Mouse (Mus musculus): ENCODE measurements around the gene Tspyl1. TPM values are rescaled to one million over a fixed set of nuclear protein-coding genes. Genes with fewer than 3 reads are reported as not detected.
"Not testable (repeated sequence)": the region's sequence is repeated elsewhere in the genome, so short reads cannot be mapped to it uniquely, and the experiment has no call there.

Gene Tspyl1
- 88.4 and 89.4 TPM in 2 replicates for total RNA-seq (2017)

GRCm38 (mm10) chr10:34281962-34282388, at the start of gene Tspyl1:
Gene Tspyl1 (plus strand): TSS chr10:34282190.
- peak; percentile 93 to 97 for ATAC-seq (replicated peaks in 1 of 2; ENCODE audit: insufficient read depth in 1 of 2, low FRiP score in 2 of 2, low TSS enrichment in 1 of 2, low read depth in 1 of 2, poor library complexity in 2 of 2, severe bottlenecking in 2 of 2)

GRCm38 (mm10) chr10:34233418-34233817, 48.6 kb upstream of the Tspyl1 start:
- ATAC-seq (replicated peaks in 1 of 2; ENCODE audit: insufficient read depth in 1 of 2, low FRiP score in 2 of 2, low TSS enrichment in 1 of 2, low read depth in 1 of 2, poor library complexity in 2 of 2, severe bottlenecking in 2 of 2) = no peak

DNA sequence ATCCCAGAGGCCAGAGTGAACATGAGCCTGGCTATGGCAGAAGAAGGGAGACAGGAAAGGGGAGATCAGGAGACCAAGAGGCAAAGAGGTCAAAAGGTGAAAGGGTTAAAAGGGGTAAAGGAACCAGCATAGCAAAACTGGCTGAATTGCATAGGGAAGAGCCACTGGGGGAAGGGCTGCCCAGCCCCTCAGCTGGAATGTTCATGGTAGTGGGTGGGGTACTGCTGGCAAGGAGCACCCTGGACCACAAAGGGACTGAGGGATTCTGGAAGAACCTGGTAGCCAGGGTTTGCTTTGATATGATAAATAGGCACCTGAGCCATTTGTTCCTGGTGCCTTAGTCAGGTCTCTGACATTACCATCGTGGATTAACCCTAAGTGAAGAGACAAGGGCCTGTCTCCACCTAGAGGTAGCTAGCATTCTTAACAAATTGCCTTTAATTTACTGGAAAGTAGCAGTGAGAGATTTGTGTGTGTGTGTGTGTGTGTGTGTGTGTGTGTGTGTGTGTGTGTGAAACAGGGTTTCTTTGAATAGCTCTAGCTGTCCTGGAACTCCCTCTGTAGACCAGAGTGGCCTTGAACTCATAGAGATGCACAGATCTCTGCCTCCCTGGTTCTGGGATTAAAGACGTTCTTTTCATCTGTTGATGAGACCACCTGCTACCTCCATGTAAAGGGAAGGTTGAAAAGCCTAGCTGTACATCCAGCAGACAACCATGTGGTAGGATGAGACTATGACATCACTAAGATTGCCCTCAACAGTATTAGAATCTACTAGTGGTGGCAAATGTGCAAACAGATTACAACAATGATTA, 47.9 kb upstream of the Tspyl1 start:
- no peak for ATAC-seq (replicated peaks in 1 of 2; ENCODE audit: insufficient read depth in 1 of 2, low FRiP score in 2 of 2, low TSS enrichment in 1 of 2, low read depth in 1 of 2, poor library complexity in 2 of 2, severe bottlenecking in 2 of 2)

GRCm38 (mm10) chr10:34235384-34235783, 46.6 kb upstream of the Tspyl1 start:
- ATAC-seq (replicated peaks in 1 of 2; ENCODE audit: insufficient read depth in 1 of 2, low FRiP score in 2 of 2, low TSS enrichment in 1 of 2, low read depth in 1 of 2, poor library complexity in 2 of 2, severe bottlenecking in 2 of 2) = peak; percentile 98 to 99

GRCm38 (mm10) chr10:34236569-34236968, 45.4 kb upstream of the Tspyl1 start:
- no peak for ATAC-seq (replicated peaks in 1 of 2; ENCODE audit: insufficient read depth in 1 of 2, low FRiP score in 2 of 2, low TSS enrichment in 1 of 2, low read depth in 1 of 2, poor library complexity in 2 of 2, severe bottlenecking in 2 of 2)

GRCm38 (mm10) chr10:34238536-34238935, 43.5 kb upstream of the Tspyl1 start:
- no peak for ATAC-seq (replicated peaks in 1 of 2; ENCODE audit: insufficient read depth in 1 of 2, low FRiP score in 2 of 2, low TSS enrichment in 1 of 2, low read depth in 1 of 2, poor library complexity in 2 of 2, severe bottlenecking in 2 of 2)

GRCm38 (mm10) chr10:34244745-34245144, 37.2 kb upstream of the Tspyl1 start:
- ATAC-seq (replicated peaks in 1 of 2; ENCODE audit: insufficient read depth in 1 of 2, low FRiP score in 2 of 2, low TSS enrichment in 1 of 2, low read depth in 1 of 2, poor library complexity in 2 of 2, severe bottlenecking in 2 of 2) = no peak

- no peak for ATAC-seq (replicated peaks in 1 of 2; ENCODE audit: insufficient read depth in 1 of 2, low FRiP score in 2 of 2, low TSS enrichment in 1 of 2, low read depth in 1 of 2, poor library complexity in 2 of 2, severe bottlenecking in 2 of 2)
Observed at GRCm38 (mm10) chr10:34246106-34246505, 35.9 kb upstream of the Tspyl1 start.

GRCm38 (mm10) chr10:34247757-34248156, 34.2 kb upstream of the Tspyl1 start:
- ATAC-seq (replicated peaks in 1 of 2; ENCODE audit: insufficient read depth in 1 of 2, low FRiP score in 2 of 2, low TSS enrichment in 1 of 2, low read depth in 1 of 2, poor library complexity in 2 of 2, severe bottlenecking in 2 of 2) = no peak

DNA sequence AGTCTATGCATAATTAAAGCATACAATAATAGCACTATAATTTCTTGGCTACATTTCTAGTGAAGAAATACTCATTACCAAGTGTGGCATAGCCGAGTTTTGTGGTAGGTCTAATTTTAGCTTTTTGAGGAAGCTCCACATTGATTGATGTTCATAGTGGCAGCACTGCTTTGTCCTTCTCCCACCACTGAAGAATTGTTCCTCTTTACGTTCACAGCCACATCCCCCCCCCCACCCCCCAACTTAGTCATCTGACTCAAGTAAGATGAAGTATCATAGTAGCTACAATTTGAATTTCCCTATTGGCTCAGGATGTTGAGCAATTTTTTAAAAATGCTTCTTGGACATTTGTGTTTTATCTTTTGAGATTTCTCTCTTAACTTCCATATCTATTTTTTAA, 32.4 kb upstream of the Tspyl1 start:
- peak; percentile 92 to 98 for ATAC-seq (replicated peaks in 1 of 2; ENCODE audit: insufficient read depth in 1 of 2, low FRiP score in 2 of 2, low TSS enrichment in 1 of 2, low read depth in 1 of 2, poor library complexity in 2 of 2, severe bottlenecking in 2 of 2)

DNA sequence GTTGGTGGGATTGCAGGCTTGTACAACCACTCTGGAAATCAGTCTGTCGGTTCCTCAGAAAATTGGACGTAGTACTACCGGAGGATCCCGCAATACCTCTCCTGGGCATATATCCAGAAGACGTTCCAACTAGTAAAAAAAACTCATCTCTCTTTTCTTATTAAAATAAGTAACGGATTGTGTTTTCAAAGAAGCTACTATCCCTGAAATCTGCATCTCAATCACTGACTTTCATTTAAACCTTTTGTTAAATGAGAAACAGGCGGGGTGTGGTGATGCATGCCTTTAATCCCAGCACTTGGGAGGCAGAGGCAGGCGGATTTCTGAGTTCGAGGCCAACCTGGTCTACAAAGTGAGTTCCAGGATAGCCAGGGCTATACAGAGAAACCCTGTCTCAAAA, 29.2 kb upstream of the Tspyl1 start:
- ATAC-seq (replicated peaks in 1 of 2; ENCODE audit: insufficient read depth in 1 of 2, low FRiP score in 2 of 2, low TSS enrichment in 1 of 2, low read depth in 1 of 2, poor library complexity in 2 of 2, severe bottlenecking in 2 of 2) = not testable (repeated sequence)

- ATAC-seq (replicated peaks in 1 of 2; ENCODE audit: insufficient read depth in 1 of 2, low FRiP score in 2 of 2, low TSS enrichment in 1 of 2, low read depth in 1 of 2, poor library complexity in 2 of 2, severe bottlenecking in 2 of 2) = no peak
Observed at GRCm38 (mm10) chr10:34265106-34265505, 16.9 kb upstream of the Tspyl1 start.

- peak; percentile 46 to 48; a peak in 2 of 4 replicates for ATAC-seq (replicated peaks in 1 of 2; ENCODE audit: insufficient read depth in 1 of 2, low FRiP score in 2 of 2, low TSS enrichment in 1 of 2, low read depth in 1 of 2, poor library complexity in 2 of 2, severe bottlenecking in 2 of 2)
Observed at GRCm38 (mm10) chr10:34267312-34268070, 14.5 kb upstream of the Tspyl1 start.

DNA sequence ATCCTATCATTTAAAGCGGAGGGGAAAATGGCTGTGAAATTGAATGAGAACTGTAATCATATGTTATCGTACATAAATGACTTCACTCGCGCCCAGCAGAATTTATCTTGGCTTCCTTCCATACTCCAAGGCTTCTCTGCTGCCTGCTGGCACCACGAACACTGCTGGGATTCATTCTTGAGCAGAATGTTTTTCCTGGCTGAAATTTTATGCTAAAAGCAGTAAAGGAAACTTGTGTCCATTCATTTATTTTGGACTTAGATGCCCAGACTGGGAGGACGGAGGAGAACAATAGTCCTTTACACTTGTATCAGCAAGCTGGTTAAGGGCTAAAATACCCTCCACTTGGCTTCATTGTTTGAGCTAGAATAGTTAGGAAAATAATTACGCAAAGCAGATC, 10.3 kb upstream of the Tspyl1 start:
- no peak for ATAC-seq (replicated peaks in 1 of 2; ENCODE audit: insufficient read depth in 1 of 2, low FRiP score in 2 of 2, low TSS enrichment in 1 of 2, low read depth in 1 of 2, poor library complexity in 2 of 2, severe bottlenecking in 2 of 2)

DNA sequence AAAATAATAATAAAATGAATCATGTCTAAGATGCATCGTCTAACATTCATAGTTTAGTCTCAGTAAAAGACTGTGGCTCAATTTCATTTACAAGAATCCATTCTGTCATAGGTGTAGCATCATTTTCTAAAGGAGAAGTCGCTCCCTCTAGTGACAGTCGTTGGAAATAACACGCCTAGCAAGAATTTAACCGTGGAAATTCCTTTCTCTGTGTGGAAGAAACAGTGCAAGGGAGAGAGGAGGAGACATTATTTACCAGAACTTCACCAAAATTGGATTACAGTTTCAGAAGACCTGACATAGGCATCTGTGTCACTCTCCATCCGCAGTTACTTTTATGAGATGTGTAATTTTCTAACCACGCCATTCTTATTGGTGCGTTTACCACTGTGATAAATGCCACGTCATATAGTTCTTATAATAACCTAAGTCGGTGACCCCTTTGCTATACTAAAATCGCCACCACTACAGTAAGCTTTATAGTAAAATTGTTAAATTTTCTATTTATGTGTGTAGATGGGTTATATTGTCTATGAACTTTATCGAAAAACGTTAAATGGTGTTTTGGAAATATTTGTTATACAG, 1.3 kb upstream of the Tspyl1 start:
- ATAC-seq (replicated peaks in 1 of 2; ENCODE audit: insufficient read depth in 1 of 2, low FRiP score in 2 of 2, low TSS enrichment in 1 of 2, low read depth in 1 of 2, poor library complexity in 2 of 2, severe bottlenecking in 2 of 2) = peak; percentile 37 to 50

- no peak for ATAC-seq (replicated peaks in 1 of 2; ENCODE audit: insufficient read depth in 1 of 2, low FRiP score in 2 of 2, low TSS enrichment in 1 of 2, low read depth in 1 of 2, poor library complexity in 2 of 2, severe bottlenecking in 2 of 2)
Observed at GRCm38 (mm10) chr10:34281211-34281961, 604 bp upstream of the Tspyl1 start.

GRCm38 (mm10) chr10:34282420-34283238, 639 bp downstream of the Tspyl1 start:
- peak in 1 of 2 experiments; percentile 22; a peak in 2 of 4 replicates for ATAC-seq (replicated peaks in 1 of 2; ENCODE audit: insufficient read depth in 1 of 2, low FRiP score in 2 of 2, low TSS enrichment in 1 of 2, low read depth in 1 of 2, poor library complexity in 2 of 2, severe bottlenecking in 2 of 2)

Data from hematopoietic stem cell, adult 5-6 weeks (primary cell).